Mouse (Mus musculus): Measurements from ENCODE around the gene Zfp536.

DNA sequence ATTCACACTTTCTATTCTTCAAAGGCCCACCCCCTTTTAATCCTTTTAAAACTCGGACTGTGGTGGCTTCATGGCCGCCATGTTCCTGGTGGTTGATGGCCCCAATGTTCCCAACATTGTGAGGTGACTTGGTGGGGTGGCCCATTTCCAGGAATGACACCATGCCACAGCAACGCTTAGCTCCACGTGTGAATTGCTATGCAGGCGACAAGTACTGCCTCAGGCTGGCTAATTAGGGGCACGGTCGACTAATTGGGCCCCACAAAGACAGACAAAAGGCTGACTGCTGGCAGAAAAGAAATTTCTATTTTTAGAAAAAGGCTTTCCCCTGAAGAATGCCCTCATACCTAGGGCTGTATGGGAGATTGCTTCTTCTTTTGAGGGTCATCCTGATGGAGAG, 154.2 kb downstream of the Zfp536 start:
- no peak for TF ChIP-seq CTCF (IDR thresholded peaks at IDR 0.05; ENCODE audit: borderline replicate concordance, control insufficient read depth, extremely low read depth, insufficient read depth, low read length, poor library complexity)
- no peak for TF ChIP-seq POLR2A (IDR thresholded peaks at IDR 0.05; ENCODE audit: control insufficient read depth, extremely low read depth, insufficient read depth, low read length, poor library complexity)

All from thymus, adult 2 months (tissue).